Mouse (Mus musculus): ENCODE data around the gene Fcnb.

- TF ChIP-seq CTCF (IDR thresholded peaks at IDR 0.05; ENCODE audit: control insufficient read depth, insufficient read depth, low read length) (no peak), POLR2A (IDR thresholded peaks at IDR 0.05; ENCODE audit: borderline replicate concordance, control insufficient read depth, low read depth, low read length) (no peak)
These were observed 42.2 kb upstream of the Fcnb start for GRCm38 (mm10) chr2:28126763-28127438.

All from bone marrow, adult 2 months (tissue).